Comparison of ENCODE assay signal across 14 mouse cellular contexts in genomic region chr10:80388731-80389130, GRCm38 (mm10). TPM values are rescaled to one million over a fixed set of nuclear protein-coding genes. Genes with fewer than 3 reads are reported as not detected.
DNase-seq lines count a peak whose midpoint lies in the region; ATAC-seq and TF ChIP-seq lines count a peak whose summit lies in the region.
"Had no signal": no experiment of that assay in that cellular context is flagged by ENCODE, and none has a peak within 500 bp of the region (broad histone marks: within the 10 kb centered on the region; RNA-seq: fewer than 3 reads in every experiment).

No protein-coding gene starts in this region.

- peaks cover 25% of the 10 kb centered on the region for H3K4me1 ChIP-seq in hindbrain, embryonic 12.5 days
- peaks cover 18% of the 10 kb centered on the region for H3K4me1 ChIP-seq in hindbrain, postnatal 0 days (ENCODE audit: insufficient read depth, low read length)
- peaks cover 24% of the 10 kb centered on the region for H3K4me1 ChIP-seq in midbrain, embryonic 13.5 days (replicated peaks)
- peaks cover 8% of the 10 kb centered on the region for H3K4me1 ChIP-seq in midbrain, postnatal 0 days (ENCODE audit: insufficient read depth, low read length)
- peaks cover 21% of the 10 kb centered on the region for H3K4me1 ChIP-seq in forebrain, postnatal 0 days (ENCODE audit: insufficient read depth)
- H3K4me1 ChIP-seq in neural tube, embryonic 12.5 days: peaks cover 26% of the 10 kb centered on the region

- no peak for TF ChIP-seq CTCF in hindbrain, postnatal 0 days (IDR thresholded peaks at IDR 0.05; ENCODE audit: low read depth)
- no peak for TF ChIP-seq CTCF in midbrain, postnatal 0 days (IDR thresholded peaks at IDR 0.05)
- no peak for TF ChIP-seq CTCF in forebrain, postnatal 0 days (IDR thresholded peaks at IDR 0.05; ENCODE audit: low read depth)

- 24% methylated on average over 2 of the region's 2 CpGs for WGBS in hindbrain, embryonic 12.5 days
- 38% methylated on average over 2 of the region's 2 CpGs for WGBS in hindbrain, postnatal 0 days
- 25% methylated on average over 2 of the region's 2 CpGs for WGBS in midbrain, embryonic 13.5 days
- 22% methylated on average over 2 of the region's 2 CpGs for WGBS in midbrain, postnatal 0 days
- 31% methylated on average over 2 of the region's 2 CpGs for WGBS in forebrain, postnatal 0 days
- 27% methylated on average over 2 of the region's 2 CpGs for WGBS in neural tube, embryonic 12.5 days

- no peak overlapping the region for H3K9ac ChIP-seq in hindbrain, embryonic 12.5 days
- no peak overlapping the region for H3K9ac ChIP-seq in hindbrain, postnatal 0 days (replicated peaks; ENCODE audit: low read length)
- no peak overlapping the region for H3K9ac ChIP-seq in midbrain, embryonic 13.5 days (replicated peaks)
- H3K9ac ChIP-seq in midbrain, postnatal 0 days (replicated peaks; ENCODE audit: low read length, poor library complexity, severe bottlenecking): no peak overlapping the region
- no peak overlapping the region for H3K9ac ChIP-seq in forebrain, postnatal 0 days
- peak overlapping the region; percentile 99 for H3K9ac ChIP-seq in neural tube, embryonic 12.5 days

- peak overlapping the region; percentile 99; the same call in 1 of the 2 replicates for H3K4me3 ChIP-seq in hindbrain, embryonic 12.5 days
- H3K4me3 ChIP-seq in hindbrain, postnatal 0 days (ENCODE audit: low read length): no peak overlapping the region
- peak overlapping the region; percentile 100; the same call in 1 of the 2 replicates for H3K4me3 ChIP-seq in midbrain, embryonic 13.5 days (replicated peaks)
- H3K4me3 ChIP-seq in midbrain, postnatal 0 days (ENCODE audit: low read depth, low read length): no peak overlapping the region
- no peak overlapping the region for H3K4me3 ChIP-seq in forebrain, postnatal 0 days (ENCODE audit: low read depth, low read length)
- H3K4me3 ChIP-seq in neural tube, embryonic 12.5 days: peak overlapping the region; percentile 99; the same call in 1 of the 2 replicates

- H3K27me3 ChIP-seq in hindbrain, embryonic 12.5 days: no peaks in the 10 kb centered on the region
- no peaks in the 10 kb centered on the region for H3K27me3 ChIP-seq in hindbrain, postnatal 0 days (ENCODE audit: insufficient read depth, low read length)
- no peaks in the 10 kb centered on the region for H3K27me3 ChIP-seq in midbrain, embryonic 13.5 days
- no peaks in the 10 kb centered on the region for H3K27me3 ChIP-seq in midbrain, postnatal 0 days (ENCODE audit: insufficient read depth, low read length)
- no peaks in the 10 kb centered on the region for H3K27me3 ChIP-seq in forebrain, postnatal 0 days (ENCODE audit: insufficient read depth, low read length)
- no peaks in the 10 kb centered on the region for H3K27me3 ChIP-seq in neural tube, embryonic 12.5 days (replicated peaks)

- peak overlapping the region; percentile 91; the same call in 1 of the 2 replicates for H3K4me2 ChIP-seq in hindbrain, embryonic 12.5 days (replicated peaks)
- H3K4me2 ChIP-seq in hindbrain, postnatal 0 days (ENCODE audit: low read depth, low read length): no peak overlapping the region
- peak overlapping the region; percentile 98; the same call in 1 of the 2 replicates for H3K4me2 ChIP-seq in midbrain, embryonic 13.5 days (replicated peaks)
- no peak overlapping the region for H3K4me2 ChIP-seq in midbrain, postnatal 0 days (ENCODE audit: low read depth, low read length, poor library complexity, severe bottlenecking)
- peak overlapping the region; percentile 97; the same call in 1 of the 2 replicates for H3K4me2 ChIP-seq in forebrain, postnatal 0 days (ENCODE audit: low read depth)
- peak overlapping the region; percentile 89 for H3K4me2 ChIP-seq in neural tube, embryonic 12.5 days (replicated peaks)

- no peaks in the 10 kb centered on the region for H3K9me3 ChIP-seq in hindbrain, embryonic 12.5 days (replicated peaks)
- H3K9me3 ChIP-seq in hindbrain, postnatal 0 days (ENCODE audit: low read length): no peaks in the 10 kb centered on the region
- H3K9me3 ChIP-seq in midbrain, embryonic 13.5 days: no peaks in the 10 kb centered on the region
- H3K9me3 ChIP-seq in midbrain, postnatal 0 days (ENCODE audit: low read length): no peaks in the 10 kb centered on the region
- H3K9me3 ChIP-seq in forebrain, postnatal 0 days (ENCODE audit: low read length): no peaks in the 10 kb centered on the region
- no peaks in the 10 kb centered on the region for H3K9me3 ChIP-seq in neural tube, embryonic 12.5 days
- H3K9me3 ChIP-seq: G1E had no signal

- H3K27ac ChIP-seq in hindbrain, embryonic 12.5 days: no peak overlapping the region
- no peak overlapping the region for H3K27ac ChIP-seq in hindbrain, postnatal 0 days
- peak overlapping the region; percentile 59; the same call in 1 of the 2 replicates for H3K27ac ChIP-seq in midbrain, embryonic 13.5 days
- no peak overlapping the region for H3K27ac ChIP-seq in midbrain, postnatal 0 days (ENCODE audit: low read depth, low read length)
- H3K27ac ChIP-seq in forebrain, postnatal 0 days (ENCODE audit: low read depth, low read length): no peak overlapping the region
- no peak overlapping the region for H3K27ac ChIP-seq in neural tube, embryonic 12.5 days

- no peak for ATAC-seq in hindbrain, embryonic 12.5 days (ENCODE audit: low FRiP score)
- ATAC-seq in hindbrain, postnatal 0 days: no peak
- ATAC-seq in midbrain, embryonic 13.5 days: no peak
- no peak for ATAC-seq in midbrain, postnatal 0 days (ENCODE audit: low FRiP score)
- ATAC-seq in forebrain, postnatal 0 days: no peak
- ATAC-seq in neural tube, embryonic 12.5 days (ENCODE audit: low FRiP score, low read depth): no peak

- no peak for DNase-seq in hindbrain, postnatal 0 days (ENCODE audit: low spot score)
- DNase-seq in midbrain, postnatal 0 days (ENCODE audit: low spot score): no peak
- no peak for DNase-seq in forebrain, postnatal 0 days
- DNase-seq in right cerebral cortex, postnatal 10 days (ENCODE audit: low spot score in 2 of 2): no peak
- DNase-seq in ovary, postnatal 36 days (ENCODE audit: low spot score): no peak
- DNase-seq: adrenal gland, postnatal 10 days; cerebellum, adult 18-20 months; kidney, postnatal 14 days; left cerebral cortex, postnatal 4 days had no signal

- H3K36me3 ChIP-seq in hindbrain, embryonic 12.5 days: peaks cover 48% of the 10 kb centered on the region
- H3K36me3 ChIP-seq in hindbrain, postnatal 0 days (ENCODE audit: insufficient read depth, low read length): peaks cover 23% of the 10 kb centered on the region; the same call in 1 of the 2 replicates
- H3K36me3 ChIP-seq in midbrain, embryonic 13.5 days: peaks cover 56% of the 10 kb centered on the region
- H3K36me3 ChIP-seq in midbrain, postnatal 0 days (ENCODE audit: insufficient read depth, low read length): peaks cover 26% of the 10 kb centered on the region
- H3K36me3 ChIP-seq in forebrain, postnatal 0 days (ENCODE audit: insufficient read depth): peaks cover 36% of the 10 kb centered on the region
- H3K36me3 ChIP-seq in neural tube, embryonic 12.5 days: peaks cover 54% of the 10 kb centered on the region

RNA-seq across cellular contexts. Expression of gene Mex3d, which starts 1.3 kb away (rescaled TPM):
- 21.4 and 24.8 TPM in 2 replicates for polyA plus RNA-seq in hindbrain, embryonic 12.5 days (2016; fragmentation: Nextera tagmentation; extraction: Ambion mirVana)
- 129 and 145 TPM in 2 replicates for total RNA-seq in hindbrain, postnatal 0 days (2014; rRNA removed)
- polyA plus RNA-seq in hindbrain, postnatal 0 days (2015; fragmentation: Nextera tagmentation; extraction: Ambion mirVana): 11.6 and 14.2 TPM in 2 replicates
- polyA plus RNA-seq in midbrain, embryonic 13.5 days (2015; fragmentation: Nextera tagmentation; extraction: Ambion mirVana): 15.9 and 18.6 TPM in 2 replicates
- 118 and 147 TPM in 2 replicates for total RNA-seq in midbrain, postnatal 0 days (2014; rRNA removed)
- polyA plus RNA-seq in midbrain, postnatal 0 days (2015; fragmentation: Nextera tagmentation; extraction: Ambion mirVana): 12.5 and 13.9 TPM in 2 replicates
- 107 and 120 TPM in 2 replicates for total RNA-seq in forebrain, postnatal 0 days (2014; rRNA removed)
- 18.3 and 18.4 TPM in 2 replicates for polyA plus RNA-seq in forebrain, postnatal 0 days (2015; fragmentation: Nextera tagmentation; extraction: Ambion mirVana)
- polyA plus RNA-seq in neural tube, embryonic 12.5 days (2016; fragmentation: Nextera tagmentation; extraction: Ambion mirVana): 23.6 and 26.5 TPM in 2 replicates

RNA-seq across cellular contexts. Expression of gene Mbd3, which starts 10.6 kb away (rescaled TPM):
- 275 and 296 TPM in 2 replicates for polyA plus RNA-seq in hindbrain, embryonic 12.5 days (2016; fragmentation: Nextera tagmentation; extraction: Ambion mirVana)
- 48.2 and 50.4 TPM in 2 replicates for total RNA-seq in hindbrain, postnatal 0 days (2014; rRNA removed)
- polyA plus RNA-seq in hindbrain, postnatal 0 days (2015; fragmentation: Nextera tagmentation; extraction: Ambion mirVana): 166 and 175 TPM in 2 replicates
- polyA plus RNA-seq in midbrain, embryonic 13.5 days (2015; fragmentation: Nextera tagmentation; extraction: Ambion mirVana): 243 and 257 TPM in 2 replicates
- 30.4 and 47.0 TPM in 2 replicates for total RNA-seq in midbrain, postnatal 0 days (2014; rRNA removed)
- polyA plus RNA-seq in midbrain, postnatal 0 days (2015; fragmentation: Nextera tagmentation; extraction: Ambion mirVana): 154 and 157 TPM in 2 replicates
- total RNA-seq in forebrain, postnatal 0 days (2014; rRNA removed): 37.9 and 43.9 TPM in 2 replicates
- polyA plus RNA-seq in forebrain, postnatal 0 days (2015; fragmentation: Nextera tagmentation; extraction: Ambion mirVana): 183 and 196 TPM in 2 replicates
- 304 and 314 TPM in 2 replicates for polyA plus RNA-seq in neural tube, embryonic 12.5 days (2016; fragmentation: Nextera tagmentation; extraction: Ambion mirVana)

RNA-seq across cellular contexts. Expression of gene Uqcr11, which starts 17.9 kb away (rescaled TPM):
- 312 and 406 TPM in 2 replicates for polyA plus RNA-seq in hindbrain, embryonic 12.5 days (2016; fragmentation: Nextera tagmentation; extraction: Ambion mirVana)
- total RNA-seq in hindbrain, postnatal 0 days (2014; rRNA removed): 369 and 391 TPM in 2 replicates
- 897 and 981 TPM in 2 replicates for polyA plus RNA-seq in hindbrain, postnatal 0 days (2015; fragmentation: Nextera tagmentation; extraction: Ambion mirVana)
- 518 and 572 TPM in 2 replicates for polyA plus RNA-seq in midbrain, embryonic 13.5 days (2015; fragmentation: Nextera tagmentation; extraction: Ambion mirVana)
- total RNA-seq in midbrain, postnatal 0 days (2014; rRNA removed): 295 and 379 TPM in 2 replicates
- polyA plus RNA-seq in midbrain, postnatal 0 days (2015; fragmentation: Nextera tagmentation; extraction: Ambion mirVana): 638 and 795 TPM in 2 replicates
- total RNA-seq in forebrain, postnatal 0 days (2014; rRNA removed): 230 and 424 TPM in 2 replicates
- 688 and 881 TPM in 2 replicates for polyA plus RNA-seq in forebrain, postnatal 0 days (2015; fragmentation: Nextera tagmentation; extraction: Ambion mirVana)
- polyA plus RNA-seq in neural tube, embryonic 12.5 days (2016; fragmentation: Nextera tagmentation; extraction: Ambion mirVana): 436 and 478 TPM in 2 replicates

RNA-seq across cellular contexts. Expression of gene Plk5, which starts 32.5 kb away (rescaled TPM):
- 0.35 and 0.50 TPM in 2 replicates for polyA plus RNA-seq in hindbrain, embryonic 12.5 days (2016; fragmentation: Nextera tagmentation; extraction: Ambion mirVana)
- 15.7 and 18.3 TPM in 2 replicates for total RNA-seq in hindbrain, postnatal 0 days (2014; rRNA removed)
- polyA plus RNA-seq in hindbrain, postnatal 0 days (2015; fragmentation: Nextera tagmentation; extraction: Ambion mirVana): 8.9 and 9.3 TPM in 2 replicates
- 0.96 and 1.3 TPM in 2 replicates for polyA plus RNA-seq in midbrain, embryonic 13.5 days (2015; fragmentation: Nextera tagmentation; extraction: Ambion mirVana)
- 17.5 and 23.1 TPM in 2 replicates for total RNA-seq in midbrain, postnatal 0 days (2014; rRNA removed)
- 12.5 and 12.8 TPM in 2 replicates for polyA plus RNA-seq in midbrain, postnatal 0 days (2015; fragmentation: Nextera tagmentation; extraction: Ambion mirVana)
- total RNA-seq in forebrain, postnatal 0 days (2014; rRNA removed): 8.3 and 12.9 TPM in 2 replicates
- 4.6 and 7.4 TPM in 2 replicates for polyA plus RNA-seq in forebrain, postnatal 0 days (2015; fragmentation: Nextera tagmentation; extraction: Ambion mirVana)
- polyA plus RNA-seq in neural tube, embryonic 12.5 days (2016; fragmentation: Nextera tagmentation; extraction: Ambion mirVana): 0.29 and 0.49 TPM in 2 replicates
- total RNA-seq: G1E; megakaryocyte-erythroid progenitor cell, adult 5-6 weeks had no signal
- polyA plus RNA-seq: G1E had no signal

RNA-seq across cellular contexts. Expression of gene Adamtsl5, which starts 40.5 kb away (rescaled TPM):
- polyA plus RNA-seq in hindbrain, embryonic 12.5 days (2016; fragmentation: Nextera tagmentation; extraction: Ambion mirVana): 0.38 and 0.77 TPM in 2 replicates
- total RNA-seq in hindbrain, postnatal 0 days (2014; rRNA removed): 0.18 and 1.0 TPM in 2 replicates
- polyA plus RNA-seq in hindbrain, postnatal 0 days (2015; fragmentation: Nextera tagmentation; extraction: Ambion mirVana): 0.91 and 1.2 TPM in 2 replicates
- 0.39 and 0.61 TPM in 2 replicates for polyA plus RNA-seq in midbrain, embryonic 13.5 days (2015; fragmentation: Nextera tagmentation; extraction: Ambion mirVana)
- 0.71 and 0.77 TPM in 2 replicates for total RNA-seq in midbrain, postnatal 0 days (2014; rRNA removed)
- 0.62 and 0.71 TPM in 2 replicates for polyA plus RNA-seq in midbrain, postnatal 0 days (2015; fragmentation: Nextera tagmentation; extraction: Ambion mirVana)
- total RNA-seq in forebrain, postnatal 0 days (2014; rRNA removed): 0.31 and 0.33 TPM in 2 replicates
- 0.70 and 0.81 TPM in 2 replicates for polyA plus RNA-seq in forebrain, postnatal 0 days (2015; fragmentation: Nextera tagmentation; extraction: Ambion mirVana)
- 0.50 and 1.1 TPM in 2 replicates for polyA plus RNA-seq in neural tube, embryonic 12.5 days (2016; fragmentation: Nextera tagmentation; extraction: Ambion mirVana)

Comparison
In these comparisons a context has a peak if more than half of its experiments do, and no peak if none do; other contexts are left out.
1. H3K4me2 ChIP-seq: peak in hindbrain, embryonic 12.5 days (single experiment), midbrain, embryonic 13.5 days (single experiment), forebrain, postnatal 0 days (single experiment) and neural tube, embryonic 12.5 days (single experiment); none in hindbrain, postnatal 0 days (single experiment) and midbrain, postnatal 0 days (single experiment).
2. H3K4me3 ChIP-seq: peak in hindbrain, embryonic 12.5 days (single experiment), midbrain, embryonic 13.5 days (single experiment) and neural tube, embryonic 12.5 days (single experiment); none in hindbrain, postnatal 0 days (single experiment), midbrain, postnatal 0 days (single experiment) and forebrain, postnatal 0 days (single experiment).